Mouse (Mus musculus) cerebellum, adult 2 months (tissue): ENCODE data around the gene Kctd3.

Experiments
- CTCF ChIP-seq: fragments of 200-500 bp; IDR thresholded peaks from 2 replicates; pipeline ENCODE4 v1.5.1; 2011; ENCODE audit warnings: low read depth, mild to moderate bottlenecking, control low read depth, low read length, moderate library complexity, borderline replicate concordance; ENCODE audit not compliant: insufficient read depth
- POLR2A ChIP-seq: fragments of 200-500 bp; IDR thresholded peaks from 2 replicates; pipeline ENCODE4 v1.6.1; 2011; ENCODE audit warnings: low read length, control low read depth, borderline replicate concordance; ENCODE audit not compliant: insufficient read depth

- TF ChIP-seq CTCF (no peak), POLR2A (no peak)
Measured at GRCm38 (mm10) chr1:189023701-189024080, 16.1 kb upstream of the Kctd3 start.
